Mouse (Mus musculus) spleen, embryonic (tissue): ENCODE data around the gene Lyar.

Experiments used
- CTCF ChIA-PET: fragments of 350-600 bp; sonication (Branson Sonifier 250); formaldehyde crosslinking; loops from one replicate; lab custom pipeline; 2022; lab: Charles Lee

Lyar gene

GRCm38 (mm10) chr5:38255644-38256043, 35.4 kb downstream of the Lyar start:
- CTCF ChIA-PET, result no interaction called here

GRCm38 (mm10) chr5:38256551-38256950, 36.3 kb downstream of the Lyar start:
- CTCF ChIA-PET, result interaction anchor here (0.5 kb wide), 1 partner anchor 65 kb away, joined by 3 read pairs; no protein-coding TSS in a partner anchor

- CTCF ChIA-PET, result interaction anchor here (0.6 to 1.3 kb wide), 2 partner anchors 9 to 1274 kb away, joined by 3 read pairs; no protein-coding TSS in a partner anchor
Measured at GRCm38 (mm10) chr5:38258034-38258772, 37.9 kb downstream of the Lyar start.

- CTCF ChIA-PET, result interaction anchor here (1.3 kb wide), 1 partner anchor 9 kb away, joined by 3 read pairs; no protein-coding TSS in a partner anchor
Measured at GRCm38 (mm10) chr5:38258773-38259146, 38.5 kb downstream of the Lyar start.

GRCm38 (mm10) chr5:38259455-38260106, 39.3 kb downstream of the Lyar start:
- CTCF ChIA-PET, result no interaction called here

GRCm38 (mm10) chr5:38260107-38260682, 39.9 kb downstream of the Lyar start, which contains the start of gene Tmem128:
Tmem128 (plus strand) TSS chr5:38260185.
- CTCF ChIA-PET, result no interaction called here

GRCm38 (mm10) chr5:38270942-38271341, 50.7 kb downstream of the Lyar start:
- CTCF ChIA-PET, result no interaction called here

GRCm38 (mm10) chr5:38273831-38274230, 53.6 kb downstream of the Lyar start:
- CTCF ChIA-PET, result no interaction called here

- CTCF ChIA-PET, result no interaction called here
Measured at GRCm38 (mm10) chr5:38275771-38276170, 55.5 kb downstream of the Lyar start, which contains the start of gene Otop1. Otop1 (plus strand) TSS chr5:38275972.

- CTCF ChIA-PET, result no interaction called here
Measured at GRCm38 (mm10) chr5:38276451-38276850, 56.2 kb downstream of the Lyar start.

GRCm38 (mm10) chr5:38277098-38277866, 57.0 kb downstream of the Lyar start:
- CTCF ChIA-PET, result no interaction called here

GRCm38 (mm10) chr5:38277936-38278600, 57.8 kb downstream of the Lyar start:
- CTCF ChIA-PET, result no interaction called here

- CTCF ChIA-PET, result no interaction called here
Measured at GRCm38 (mm10) chr5:38280075-38280474, 59.8 kb downstream of the Lyar start.
